Comparison of ENCODE assay signal across 23 mouse cellular contexts in genomic region chr16:24129701-24130100, GRCm38 (mm10).
DNase-seq lines count a peak whose midpoint lies in the region; ATAC-seq and TF ChIP-seq lines count a peak whose summit lies in the region.
"Had no signal": no experiment of that assay in that cellular context is flagged by ENCODE, and none has a peak within 500 bp of the region (broad histone marks: within the 10 kb centered on the region; RNA-seq: fewer than 3 reads in every experiment).

No protein-coding gene starts in this region.

- H3K36me3 ChIP-seq in intestine, embryonic 14.5 days (ENCODE audit: control insufficient read depth, insufficient read depth, low read length) = no peaks in the 10 kb centered on the region
- no peaks in the 10 kb centered on the region for H3K36me3 ChIP-seq in intestine, postnatal 0 days (ENCODE audit: control insufficient read depth, insufficient read depth)
- no peaks in the 10 kb centered on the region for H3K36me3 ChIP-seq in intestine, embryonic 16.5 days (ENCODE audit: control insufficient read depth, insufficient read depth, low read length)
- H3K36me3 ChIP-seq: embryonic facial prominence, embryonic 10.5 days; embryonic facial prominence, embryonic 13.5 days; forebrain, embryonic 12.5 days; forebrain, embryonic 15.5 days; hindbrain, embryonic 13.5 days had no signal

- no peak for TF ChIP-seq CTCF in intestine, postnatal 0 days (IDR thresholded peaks at IDR 0.05; ENCODE audit: low read depth)

- H3K4me3 ChIP-seq in intestine, embryonic 14.5 days (ENCODE audit: low read depth, low read length) = no peak overlapping the region
- H3K4me3 ChIP-seq in intestine, postnatal 0 days (ENCODE audit: low read depth, low read length) = no peak overlapping the region
- no peak overlapping the region for H3K4me3 ChIP-seq in intestine, embryonic 16.5 days (ENCODE audit: low read length)
- H3K4me3 ChIP-seq: embryonic facial prominence, embryonic 10.5 days; embryonic facial prominence, embryonic 13.5 days; erythroblast, embryonic 14.5 days; forebrain, embryonic 12.5 days; forebrain, embryonic 15.5 days; hindbrain, embryonic 13.5 days had no signal

- no peak overlapping the region for H3K4me2 ChIP-seq in intestine, embryonic 14.5 days (ENCODE audit: low read length)
- H3K4me2 ChIP-seq in intestine, postnatal 0 days (replicated peaks; ENCODE audit: low read depth) = no peak overlapping the region
- no peak overlapping the region for H3K4me2 ChIP-seq in intestine, embryonic 16.5 days (ENCODE audit: low read depth, low read length)
- H3K4me2 ChIP-seq: embryonic facial prominence, embryonic 13.5 days; forebrain, embryonic 12.5 days; forebrain, embryonic 15.5 days; heart, embryonic 11.5 days; hindbrain, embryonic 13.5 days had no signal

- H3K27me3 ChIP-seq in intestine, embryonic 14.5 days (replicated peaks; ENCODE audit: control insufficient read depth, insufficient read depth, low read length) = no peaks in the 10 kb centered on the region
- no peaks in the 10 kb centered on the region for H3K27me3 ChIP-seq in intestine, postnatal 0 days (replicated peaks; ENCODE audit: control insufficient read depth, insufficient read depth, low read length)
- H3K27me3 ChIP-seq in intestine, embryonic 16.5 days (replicated peaks; ENCODE audit: control insufficient read depth, insufficient read depth, low read length) = no peaks in the 10 kb centered on the region
- H3K27me3 ChIP-seq: embryonic facial prominence, embryonic 13.5 days; forebrain, embryonic 12.5 days; forebrain, embryonic 15.5 days; hindbrain, embryonic 13.5 days had no signal

- H3K4me1 ChIP-seq in intestine, embryonic 14.5 days (replicated peaks; ENCODE audit: control insufficient read depth, insufficient read depth, low read length) = no peaks in the 10 kb centered on the region
- 0 out of 2 replicates have a peak, but pooled peaks cover 2% of the 10 kb centered on the region for H3K4me1 ChIP-seq in intestine, postnatal 0 days (replicated peaks; ENCODE audit: control insufficient read depth, insufficient read depth, low read length)
- H3K4me1 ChIP-seq in intestine, embryonic 16.5 days (ENCODE audit: control insufficient read depth, insufficient read depth, low read length) = 0 out of 2 replicates have a peak, but pooled peaks cover 3% of the 10 kb centered on the region
- H3K4me1 ChIP-seq: embryonic facial prominence, embryonic 13.5 days; hindbrain, embryonic 13.5 days had no signal

- no peak overlapping the region for H3K9ac ChIP-seq in intestine, embryonic 14.5 days (ENCODE audit: low read length)
- no peak overlapping the region for H3K9ac ChIP-seq in intestine, postnatal 0 days (ENCODE audit: low read depth, low read length)
- H3K9ac ChIP-seq in intestine, embryonic 16.5 days (ENCODE audit: low read depth, low read length) = no peak overlapping the region
- H3K9ac ChIP-seq: embryonic facial prominence, embryonic 13.5 days; forebrain, embryonic 12.5 days; forebrain, embryonic 15.5 days; hindbrain, embryonic 13.5 days had no signal

- DNase-seq in intestine, embryonic 14.5 days (ENCODE audit: low spot score) = peak; percentile 46
- DNase-seq in naive thymus-derived CD4-positive, alpha-beta T cell, adult 2 months (ENCODE audit: low read depth) = peak; percentile 16
- DNase-seq in left cerebral cortex, adult 8-10 months (ENCODE audit: low spot score in 2 of 2) = no peak
- DNase-seq in spleen, adult 12 weeks (ENCODE audit: low spot score) = no peak
- DNase-seq in embryo, embryonic 10.5 days (ENCODE audit: low spot score) = no peak
- DNase-seq: adrenal gland, adult 2 months; adrenal gland, postnatal 14 days; B cell, adult 2 months; cerebellum, adult 18-20 months; cerebellum, adult 9-10 months; cerebellum, postnatal 14 days; embryo, embryonic 11 days; gastrocnemius, postnatal 25 days had no signal

- ATAC-seq in intestine, embryonic 14.5 days (replicated peaks; ENCODE audit: low FRiP score, low TSS enrichment, low read depth) = no peak
- ATAC-seq in intestine, postnatal 0 days = no peak
- ATAC-seq in intestine, embryonic 16.5 days = peak; percentile 44; the same call in 1 of the 2 replicates
- ATAC-seq: forebrain, embryonic 15.5 days; hindbrain, embryonic 16.5 days had no signal

- 78% methylated on average over 4 of the region's 4 CpGs for WGBS in intestine, embryonic 14.5 days
- WGBS in intestine, postnatal 0 days = 42% methylated on average over 4 of the region's 4 CpGs
- 72% methylated on average over 4 of the region's 4 CpGs for WGBS in intestine, embryonic 16.5 days

- H3K9me3 ChIP-seq in intestine, embryonic 14.5 days (ENCODE audit: control insufficient read depth, low read length) = no peaks in the 10 kb centered on the region
- no peaks in the 10 kb centered on the region for H3K9me3 ChIP-seq in intestine, postnatal 0 days (ENCODE audit: control insufficient read depth)
- H3K9me3 ChIP-seq in intestine, embryonic 16.5 days (ENCODE audit: control insufficient read depth, low read length) = no peaks in the 10 kb centered on the region
- H3K9me3 ChIP-seq: embryonic facial prominence, embryonic 10.5 days; embryonic facial prominence, embryonic 13.5 days; forebrain, embryonic 12.5 days; forebrain, embryonic 15.5 days; hindbrain, embryonic 13.5 days had no signal

- H3K27ac ChIP-seq in intestine, embryonic 14.5 days (ENCODE audit: low read depth) = no peak overlapping the region
- no peak overlapping the region for H3K27ac ChIP-seq in intestine, postnatal 0 days (ENCODE audit: low read depth, low read length)
- H3K27ac ChIP-seq in intestine, embryonic 16.5 days (ENCODE audit: low read length) = no peak overlapping the region
- H3K27ac ChIP-seq: embryonic facial prominence, embryonic 10.5 days; embryonic facial prominence, embryonic 13.5 days; forebrain, embryonic 12.5 days; forebrain, embryonic 15.5 days; hindbrain, embryonic 13.5 days had no signal

Comparison
In these comparisons a context has a peak if more than half of its experiments do, and no peak if none do; other contexts are left out.
1. DNase-seq: peak in intestine, embryonic 14.5 days (single experiment) and naive thymus-derived CD4-positive, alpha-beta T cell, adult 2 months (single experiment); none in left cerebral cortex, adult 8-10 months (0 of 2), spleen, adult 12 weeks (single experiment) and embryo, embryonic 10.5 days (single experiment).